Mouse (Mus musculus) liver, embryonic 14.5 days (tissue): ENCODE data around the gene 2310022A10Rik.

Source experiments
- CTCF ChIP-seq: IDR thresholded peaks from 2 replicates; pipeline ENCODE4 v1.5.1; 2016; ENCODE audit warnings: antibody characterized with exemption, low read depth, control low read depth
- EP300 ChIP-seq: IDR thresholded peaks from 2 replicates; pipeline ENCODE4 v1.6.1; 2016; ENCODE audit warnings: antibody characterized with exemption, low read depth

DNA sequence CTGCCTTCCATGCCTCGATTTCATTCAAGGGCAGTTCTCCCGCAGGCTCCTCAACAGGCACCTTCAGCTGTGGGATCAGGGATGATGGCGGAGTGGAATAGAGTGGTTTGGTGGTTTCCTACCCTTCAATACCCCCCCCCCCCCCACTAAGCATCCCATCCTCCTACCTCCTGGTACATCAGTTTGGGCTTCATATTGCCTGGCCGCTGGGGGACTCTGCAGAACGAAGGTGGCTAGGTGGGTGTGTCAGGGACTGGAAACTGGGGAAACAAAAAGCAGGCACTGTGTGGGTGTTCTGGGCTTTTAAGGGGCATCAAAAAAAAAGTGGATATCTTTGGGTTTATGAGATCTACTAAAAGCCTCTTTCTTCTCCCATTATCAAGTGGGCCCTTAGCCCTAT, 11.1 kb upstream of the 2310022A10Rik start:
- TF ChIP-seq CTCF (no peak), EP300 (no peak)
